Mouse (Mus musculus): ENCODE measurements at regions not wholly inside any gene's neighbourhood (a gene's known extent, or its start where the extent isn't known, plus 50 kb on each side); places are given as distances from the start of the nearest gene placed in this dataset.

DNA sequence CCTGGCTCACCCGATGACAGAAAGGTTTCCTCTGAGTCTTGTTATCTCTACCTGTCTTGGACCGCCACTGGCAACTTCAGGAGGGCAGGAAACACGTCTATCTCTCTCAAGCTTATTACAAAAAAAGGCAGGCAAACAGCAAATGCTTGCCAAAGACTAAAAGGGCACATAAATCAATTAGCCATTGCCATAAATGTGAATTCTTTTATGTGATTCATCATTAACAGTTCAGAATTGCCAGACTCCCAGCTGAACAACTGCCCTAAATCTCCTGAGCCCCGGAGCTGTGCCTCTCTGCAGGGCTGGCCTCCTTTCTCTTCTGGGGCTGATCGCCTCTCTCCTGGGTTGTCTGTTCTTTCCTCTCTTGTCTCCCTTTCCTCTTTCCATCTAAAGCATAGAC lies 164.6 kb upstream of the Hmga2 start:
- no peak for TF ChIP-seq ZC3H11A (IDR thresholded peaks at IDR 0.05; ENCODE audit: borderline replicate concordance, low read depth, low read length)
- TF ChIP-seq HCFC1 (IDR thresholded peaks at IDR 0.05; ENCODE audit: borderline replicate concordance, insufficient read depth, low read length) = no peak
- no peak for TF ChIP-seq CHD2 (IDR thresholded peaks at IDR 0.05; ENCODE audit: low read depth, low read length)
- no peak for TF ChIP-seq MAFK (IDR thresholded peaks at IDR 0.05; ENCODE audit: insufficient read depth, low read depth, low read length)

Measured in ES-E14 (cell line).